Mouse (Mus musculus) liver, adult (tissue): ENCODE measurements around the gene Rras.

Experiments used
- GATA4 ChIP-seq: IDR thresholded peaks from 2 replicates; pipeline ENCODE4 v1.6.1; 2014; ENCODE audit warnings: mild to moderate bottlenecking, low read length; ENCODE audit not compliant: insufficient replicate concordance

The Rras gene

DNA sequence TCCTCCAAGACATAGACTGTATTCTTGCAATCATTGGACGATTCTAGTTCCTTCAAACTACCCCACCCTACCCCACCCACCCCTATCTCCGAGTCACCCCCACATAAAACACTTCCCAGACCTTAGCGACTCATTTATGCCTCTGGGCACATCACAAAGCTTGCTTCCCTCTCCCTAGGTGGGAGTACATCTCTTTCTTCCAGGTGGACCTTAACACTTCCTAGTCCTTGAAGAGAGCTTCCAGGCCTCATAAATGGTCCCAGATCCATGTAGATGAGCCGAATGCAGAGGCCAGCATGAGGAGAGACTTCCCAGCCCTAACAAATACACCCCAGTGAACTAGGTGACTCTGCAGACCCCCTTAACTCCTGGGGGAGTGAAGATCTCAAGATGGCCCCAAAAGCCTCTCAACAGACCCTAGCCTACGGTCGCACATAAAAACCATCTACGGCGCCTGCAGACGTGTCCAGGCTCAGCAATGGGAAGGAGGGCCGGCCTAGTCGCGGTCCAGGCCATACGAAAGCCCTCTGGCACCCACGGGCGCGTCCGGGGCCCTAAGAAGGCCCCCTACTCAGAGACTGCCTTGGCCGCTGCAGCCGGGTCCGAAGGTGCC is 2.3 kb upstream of the Rras start:
- no peak for TF ChIP-seq GATA4

DNA sequence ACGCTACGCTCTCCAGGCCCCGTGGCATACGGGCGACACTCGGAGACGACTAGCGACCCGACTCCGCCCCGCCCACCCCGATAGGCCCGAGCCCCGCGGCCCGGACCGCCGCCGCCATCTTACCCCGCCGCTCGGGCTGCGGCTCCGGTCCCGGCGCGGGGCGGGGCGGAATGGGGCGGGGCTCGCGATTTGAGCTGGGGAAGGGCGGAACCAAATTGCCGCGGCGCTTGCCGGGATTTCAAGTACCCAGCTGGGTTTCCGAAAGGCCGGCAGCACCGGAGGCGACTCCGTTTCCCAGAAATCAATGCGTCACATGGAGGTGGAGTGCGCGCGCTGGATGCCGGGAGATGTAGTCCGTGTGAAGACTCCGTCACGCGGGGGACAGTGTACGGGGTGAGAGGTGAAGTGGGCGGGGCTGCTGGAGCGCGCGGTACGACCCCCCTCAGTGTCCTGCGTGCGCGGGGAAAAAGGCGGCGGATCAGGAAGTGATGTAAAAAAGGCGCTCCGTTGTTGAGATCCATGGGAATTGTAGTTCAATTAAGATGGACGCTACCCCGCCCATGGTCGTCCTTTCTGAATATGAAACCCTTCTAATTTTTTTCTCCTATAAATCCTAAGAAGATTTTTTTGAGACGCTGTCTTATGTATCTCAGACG is 1.7 kb upstream of the Rras start, which contains the start of gene Scaf1:
Gene Scaf1, minus strand, starts transcription at position 407 of the 656 bp plus-strand sequence.
- TF ChIP-seq GATA4 = no peak

DNA sequence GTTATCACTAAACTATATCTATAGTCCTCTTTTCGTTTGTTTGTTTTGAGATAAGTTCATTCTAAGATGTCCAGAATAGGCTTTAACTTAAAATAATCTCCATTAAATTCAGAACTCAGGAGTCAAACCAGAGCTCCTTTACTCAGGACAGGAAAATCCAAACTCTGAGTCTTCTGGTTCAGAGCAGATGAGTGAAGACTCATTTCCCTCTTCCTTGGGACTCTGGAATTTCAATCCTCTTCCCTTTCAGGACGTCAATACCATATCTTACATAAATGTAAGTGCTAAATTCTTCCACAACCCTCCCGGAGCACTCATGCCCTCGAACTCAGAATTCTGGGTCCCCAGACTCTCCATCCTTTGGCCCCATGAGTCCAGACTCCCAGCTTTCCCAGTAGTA is 1.0 kb upstream of the Rras start:
- no peak for TF ChIP-seq GATA4

DNA sequence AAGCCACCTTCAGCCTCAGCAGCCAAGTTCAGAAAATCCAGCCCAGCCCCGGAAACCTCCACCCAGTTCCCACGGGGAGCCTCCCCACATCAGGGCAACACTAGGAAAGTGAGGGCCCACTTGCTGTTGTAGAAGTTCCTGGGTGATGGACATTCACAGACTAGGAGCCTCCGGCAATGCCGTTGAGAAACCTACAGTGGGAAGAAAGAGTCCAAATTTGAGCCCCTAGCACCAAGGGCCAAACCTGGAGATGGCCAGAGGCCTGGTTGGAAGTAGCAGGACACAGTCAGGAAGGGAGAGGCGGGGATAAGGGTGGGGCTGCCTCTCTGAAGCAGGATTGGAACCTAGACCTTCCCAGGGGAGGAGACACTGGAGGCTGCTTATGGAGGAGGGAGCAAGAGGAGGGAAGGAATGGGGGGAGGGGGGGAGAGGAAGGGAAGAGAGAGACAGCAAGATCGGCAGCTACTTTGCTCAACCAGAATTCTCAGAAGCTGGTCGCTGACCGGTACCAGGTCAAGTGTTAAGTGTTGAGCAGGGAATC is 1.3 kb downstream of the Rras start:
- no peak; the same call in 1 of the 2 replicates for TF ChIP-seq GATA4

DNA sequence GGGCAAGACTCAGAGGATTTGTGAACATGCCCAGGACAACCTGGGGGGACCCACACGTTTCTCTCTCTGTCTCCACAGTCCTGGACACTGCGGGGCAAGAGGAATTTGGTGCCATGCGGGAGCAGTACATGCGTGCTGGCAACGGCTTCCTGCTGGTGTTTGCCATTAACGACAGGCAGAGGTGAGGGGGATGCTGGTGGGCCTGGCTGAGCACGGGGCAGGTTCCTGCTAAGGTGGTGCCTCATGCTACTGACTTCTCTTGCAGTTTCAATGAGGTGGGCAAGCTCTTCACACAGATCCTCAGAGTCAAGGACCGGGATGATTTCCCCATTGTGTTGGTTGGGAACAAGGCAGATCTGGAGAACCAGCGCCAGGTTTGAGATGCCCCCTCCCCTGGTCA is 2.5 kb downstream of the Rras start:
- no peak for TF ChIP-seq GATA4

DNA sequence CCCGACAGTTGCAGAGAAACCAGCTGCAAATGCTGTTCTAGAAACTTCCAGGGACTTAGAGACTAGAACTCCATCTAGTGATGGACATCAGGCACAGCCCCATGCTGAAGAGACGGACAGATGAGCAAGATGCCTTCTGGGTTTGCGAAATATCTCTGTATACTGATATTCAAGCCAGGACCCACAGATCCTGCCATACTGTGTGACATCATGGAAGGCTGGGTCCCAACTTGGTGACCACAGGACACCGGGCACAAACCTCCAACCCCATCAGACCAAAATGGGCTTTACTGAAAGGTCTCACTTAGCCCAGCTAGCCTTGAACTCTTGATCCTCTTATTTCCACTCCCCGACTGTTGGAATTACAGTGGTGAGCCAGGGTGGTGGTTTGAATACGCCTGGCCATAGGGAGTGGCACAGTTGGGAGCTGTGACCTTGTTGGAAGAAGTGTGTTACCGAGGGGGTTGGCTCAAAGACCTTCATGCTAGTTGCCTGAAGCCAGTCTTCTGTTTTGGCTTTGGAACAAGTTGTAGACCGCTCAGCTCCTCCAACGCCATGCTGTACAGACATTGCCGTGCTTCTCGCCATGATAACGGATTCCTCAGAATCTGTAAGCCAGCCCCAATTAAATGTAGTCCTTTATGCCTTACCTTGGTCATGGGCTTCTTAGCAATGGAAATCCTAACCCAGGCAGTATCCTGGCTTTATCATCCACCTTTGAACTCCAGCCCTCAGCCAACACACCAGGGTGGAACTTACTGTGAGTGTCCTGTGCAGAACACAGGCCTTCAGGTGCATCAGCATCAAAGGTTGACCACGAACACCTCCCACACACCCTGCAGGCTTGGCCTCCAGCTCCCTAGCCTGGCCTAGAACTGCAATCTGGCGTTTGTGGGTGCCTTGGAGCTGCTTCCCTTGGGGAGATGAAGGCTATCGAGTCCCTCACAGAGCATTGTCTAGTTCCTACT is 6.8 kb downstream of the Rras start:
- no peak for TF ChIP-seq GATA4

DNA sequence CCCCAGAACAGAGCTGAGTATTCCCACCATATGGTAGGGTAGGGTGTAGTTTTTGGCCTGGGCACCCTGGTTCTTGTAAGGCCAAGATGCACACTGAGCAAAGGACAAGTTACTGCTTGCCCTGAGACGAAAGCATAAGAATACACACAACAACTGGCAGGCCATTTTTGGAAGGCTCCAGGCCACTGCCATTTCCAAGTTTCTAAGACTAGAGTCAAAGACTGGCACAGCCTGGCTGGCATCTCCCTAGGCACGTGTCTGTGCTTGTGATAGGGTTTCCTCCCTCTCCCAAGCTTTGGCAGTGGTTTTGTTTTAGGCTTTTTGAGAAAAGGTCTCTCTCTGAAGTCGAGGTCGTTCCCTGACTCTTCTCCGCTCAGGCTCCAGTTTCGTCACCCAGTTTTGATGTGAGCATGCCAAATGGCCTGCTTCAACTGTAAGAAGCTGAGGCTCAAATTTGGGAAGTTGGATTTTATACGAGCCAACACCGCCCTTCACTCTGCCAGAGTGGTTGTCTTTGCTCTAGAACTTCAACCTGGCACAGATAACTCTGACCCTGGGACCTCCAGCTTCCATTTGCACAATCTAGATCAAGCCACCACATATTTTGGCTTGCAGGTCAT is 8.0 kb downstream of the Rras start:
- no peak for TF ChIP-seq GATA4

DNA sequence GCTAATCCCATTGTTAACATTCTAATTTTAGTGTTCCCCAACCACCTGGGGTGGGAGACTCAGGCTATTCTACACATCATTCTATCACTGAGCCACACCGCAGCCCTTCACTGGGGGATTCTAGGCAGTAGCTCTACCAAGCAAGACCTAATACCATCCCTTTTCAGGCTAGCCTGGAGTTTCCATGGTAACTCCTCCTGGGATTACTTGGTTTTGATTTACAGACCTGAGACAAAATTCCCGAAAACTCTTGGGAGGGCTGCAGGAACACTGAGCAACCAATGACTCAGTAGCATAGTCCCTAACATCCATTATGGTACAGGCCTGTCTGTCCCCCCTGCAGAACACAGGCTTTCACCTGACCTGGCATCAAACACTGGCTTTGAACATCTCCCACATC is 8.5 kb downstream of the Rras start:
- no peak for TF ChIP-seq GATA4

DNA sequence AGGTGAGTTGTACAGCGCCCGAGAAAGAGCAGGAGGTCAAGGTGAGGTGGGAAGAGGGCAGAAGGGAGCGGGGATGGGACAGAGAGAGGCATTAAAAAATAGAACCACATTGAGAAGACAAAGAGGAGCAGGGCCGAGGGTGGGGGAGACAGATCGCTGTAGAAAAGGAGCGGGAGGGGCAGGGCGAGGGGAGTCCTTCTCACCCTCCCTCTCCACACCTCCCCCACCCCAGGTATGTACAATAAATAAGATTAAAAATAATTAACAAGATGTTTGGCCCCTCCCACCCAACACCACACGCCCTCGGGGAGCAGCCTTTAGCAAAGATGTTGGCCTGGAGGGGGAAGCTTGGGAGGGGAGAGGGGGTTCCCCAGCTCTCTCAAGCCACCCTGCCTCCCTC is 10.0 kb downstream of the Rras start:
- TF ChIP-seq GATA4 = no peak

DNA sequence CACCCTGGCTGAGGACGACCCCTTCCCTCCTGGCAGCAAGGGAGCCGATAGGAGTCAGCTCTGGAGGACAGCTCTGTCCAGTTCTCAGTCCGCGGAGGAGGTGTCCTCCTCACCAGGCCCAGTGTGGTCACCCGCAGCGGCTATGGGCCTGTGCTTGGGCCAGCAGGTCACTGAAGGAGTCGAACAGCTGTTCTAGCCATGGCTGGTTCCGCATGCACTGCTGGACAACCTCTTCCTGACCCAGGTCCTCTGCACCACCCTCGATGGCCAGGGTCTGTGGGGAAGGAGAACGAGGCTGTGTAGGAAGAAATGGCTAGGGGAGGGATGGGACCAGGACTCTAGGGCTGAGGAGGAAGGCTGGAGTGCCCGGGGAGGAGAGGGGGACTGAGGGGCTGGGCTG is 10.6 kb downstream of the Rras start:
- TF ChIP-seq GATA4 = no peak

DNA sequence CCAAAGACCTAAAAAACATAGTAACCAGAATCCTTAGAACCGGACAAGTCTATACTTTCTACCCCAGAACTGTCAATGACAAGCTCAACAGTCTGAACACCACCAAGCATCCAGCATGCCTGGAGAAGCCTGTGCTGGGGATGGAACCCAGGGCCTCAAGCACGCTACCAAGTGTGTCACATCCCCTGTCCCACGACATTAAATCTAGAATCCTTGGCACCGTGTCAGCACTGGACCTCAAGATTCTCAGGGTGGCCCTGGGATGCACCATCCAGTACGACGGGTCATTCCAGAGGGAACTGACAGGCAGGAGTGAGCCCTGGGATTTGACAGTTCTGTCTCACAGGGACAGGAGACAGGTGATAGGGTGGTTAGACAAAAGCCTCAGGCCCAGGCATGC is 12.2 kb downstream of the Rras start:
- no peak for TF ChIP-seq GATA4

DNA sequence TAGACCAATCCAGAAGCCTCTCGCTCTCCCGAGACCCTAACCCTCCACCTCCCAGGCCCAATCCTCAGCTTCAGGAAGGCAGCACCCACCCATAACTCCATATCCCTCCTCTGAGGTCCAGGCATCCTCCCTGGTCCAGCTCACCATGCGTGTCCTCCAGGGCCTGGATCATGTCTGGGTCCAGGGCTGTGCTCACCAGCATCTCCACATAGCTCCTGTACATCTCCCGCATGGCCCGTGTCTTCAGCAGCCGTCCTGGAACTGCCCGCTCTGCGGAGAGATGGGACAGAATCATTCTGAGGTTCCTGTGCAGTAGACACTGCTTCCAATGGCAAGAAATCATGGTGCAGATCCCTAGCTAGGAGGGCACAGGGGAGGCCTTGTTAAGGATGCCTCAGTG is 13.1 kb downstream of the Rras start:
- TF ChIP-seq GATA4 = no peak

DNA sequence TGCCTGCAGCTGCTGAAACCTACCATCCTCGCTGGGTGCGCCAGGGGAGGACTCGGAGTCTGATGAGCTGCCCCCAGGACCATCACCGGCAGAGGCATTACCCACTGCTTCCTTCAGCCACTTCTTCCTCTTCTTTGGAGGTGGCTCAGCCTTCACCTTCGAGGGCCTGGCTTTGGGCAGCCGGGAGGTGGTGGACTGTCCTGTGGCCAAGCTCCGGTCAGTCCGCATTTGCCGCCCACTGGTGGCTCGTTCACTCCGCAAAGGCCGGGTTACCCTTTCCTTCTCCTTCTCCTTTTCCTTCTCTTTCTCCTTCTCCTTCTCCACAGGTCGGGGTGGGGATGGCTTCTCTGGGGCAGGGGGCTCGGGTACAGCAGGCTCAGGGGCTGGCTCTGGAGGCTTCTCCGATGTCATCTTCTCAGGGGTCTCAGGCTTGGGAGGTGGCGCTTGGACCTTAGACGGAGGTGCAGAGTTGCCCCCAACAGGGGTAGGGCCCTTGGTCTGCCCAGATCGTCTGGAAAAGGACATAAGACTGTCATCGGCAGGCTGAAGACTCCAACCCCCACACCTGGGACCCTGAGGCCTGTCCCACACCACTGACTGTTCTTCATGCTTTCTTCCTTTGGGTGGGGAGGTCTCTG is 16.1 kb downstream of the Rras start:
- no peak for TF ChIP-seq GATA4

DNA sequence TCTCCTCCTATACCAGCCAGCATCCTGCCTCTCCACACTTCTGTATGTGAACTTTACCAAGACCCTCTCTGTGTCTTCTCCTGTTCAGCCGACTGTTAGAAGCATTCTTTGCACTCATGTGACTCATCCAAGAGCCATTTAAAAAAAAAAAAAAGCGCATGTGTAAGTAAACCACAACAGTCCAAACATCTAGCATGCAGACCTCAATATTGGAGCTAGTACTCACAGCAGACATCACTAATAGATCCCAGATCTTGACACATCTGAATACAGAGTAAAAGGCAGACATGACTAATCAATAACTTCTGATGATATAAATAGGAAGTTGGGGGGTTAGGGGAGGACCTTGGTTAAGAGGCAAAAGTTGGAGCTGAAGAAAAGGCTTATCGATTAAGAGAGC is 17.9 kb downstream of the Rras start:
- no peak for TF ChIP-seq GATA4

DNA sequence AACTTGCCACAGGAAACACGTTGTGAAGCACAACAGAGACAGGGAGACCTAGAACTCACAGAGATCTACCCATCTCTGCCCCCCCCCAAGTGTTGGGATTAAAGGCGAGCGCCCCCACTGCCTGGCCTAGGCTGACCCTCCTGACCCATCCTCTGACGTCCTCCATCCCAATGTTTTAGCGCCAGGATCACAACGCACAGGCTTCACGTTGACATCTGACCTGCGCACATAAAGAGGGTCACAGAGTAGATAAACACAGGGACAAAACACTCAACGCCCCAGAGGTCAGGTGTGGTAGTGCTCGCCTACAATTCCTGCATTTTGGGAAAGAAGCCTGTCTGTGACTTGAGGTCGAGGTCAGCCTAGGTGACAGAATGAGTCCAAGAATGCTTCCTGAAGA is 18.9 kb downstream of the Rras start:
- TF ChIP-seq GATA4 = no peak
